Mouse (Mus musculus) 3T3-L1 (cell line): Measurements from ENCODE around the gene Celf2.
"Not testable (repeated sequence)": the region's sequence is repeated elsewhere in the genome, so short reads cannot be mapped to it uniquely, and the experiment has no call there.

Source experiments
- DNase-seq: peaks from one replicate; pipeline ENCODE4 v3.0.0-alpha.2; 2015; ENCODE audit warnings: low read depth, low spot score

The Celf2 gene

GRCm38 (mm10) chr2:7267166-7267565, 242.2 kb downstream of the Celf2 start:
- no peak for DNase-seq

GRCm38 (mm10) chr2:7262668-7263067, 246.7 kb downstream of the Celf2 start:
- DNase-seq, result not testable (repeated sequence)

- DNase-seq, result peak; percentile 7
Measured at GRCm38 (mm10) chr2:7260186-7260585, 249.2 kb downstream of the Celf2 start.

- no peak for DNase-seq
Measured at GRCm38 (mm10) chr2:7259616-7260015, 249.7 kb downstream of the Celf2 start.

GRCm38 (mm10) chr2:7256023-7256422, 253.3 kb downstream of the Celf2 start:
- DNase-seq, result no peak

- no peak for DNase-seq
Measured at GRCm38 (mm10) chr2:7255386-7255785, 254.0 kb downstream of the Celf2 start.

GRCm38 (mm10) chr2:7250314-7250713, 259.0 kb downstream of the Celf2 start:
- no peak for DNase-seq

- no peak for DNase-seq
Measured at GRCm38 (mm10) chr2:7249002-7249401, 260.4 kb downstream of the Celf2 start.

GRCm38 (mm10) chr2:7245958-7246774, 263.2 kb downstream of the Celf2 start:
- peak; percentile 85 for DNase-seq

- DNase-seq, result no peak
Measured at GRCm38 (mm10) chr2:7242139-7242538, 267.2 kb downstream of the Celf2 start.

- DNase-seq, result no peak
Measured at GRCm38 (mm10) chr2:7241523-7241941, 267.8 kb downstream of the Celf2 start.

- DNase-seq, result no peak
Measured at GRCm38 (mm10) chr2:7237283-7237682, 272.1 kb downstream of the Celf2 start.

- DNase-seq, result no peak
Measured at GRCm38 (mm10) chr2:7236452-7236851, 272.9 kb downstream of the Celf2 start.

- DNase-seq, result no peak
Measured at GRCm38 (mm10) chr2:7235059-7235741, 274.2 kb downstream of the Celf2 start.

GRCm38 (mm10) chr2:7234587-7234986, 274.8 kb downstream of the Celf2 start:
- DNase-seq, result no peak

- DNase-seq, result no peak
Measured at GRCm38 (mm10) chr2:7233411-7233810, 276.0 kb downstream of the Celf2 start.

- no peak for DNase-seq
Measured at GRCm38 (mm10) chr2:7226785-7227184, 282.6 kb downstream of the Celf2 start.

- DNase-seq, result peak; percentile 27
Measured at GRCm38 (mm10) chr2:7224346-7225071, 284.9 kb downstream of the Celf2 start.

GRCm38 (mm10) chr2:7223538-7223937, 285.8 kb downstream of the Celf2 start:
- peak; percentile 9 for DNase-seq

GRCm38 (mm10) chr2:7222886-7223285, 286.5 kb downstream of the Celf2 start:
- DNase-seq, result no peak

GRCm38 (mm10) chr2:7221856-7222255, 287.5 kb downstream of the Celf2 start:
- DNase-seq, result no peak

GRCm38 (mm10) chr2:7218101-7218500, 291.3 kb downstream of the Celf2 start:
- peak; percentile 81 for DNase-seq
